Mouse (Mus musculus) embryonic fibroblast, embryonic 13.5 days (primary cell): ENCODE results near the gene Hao2. TPM values are rescaled to one million over a fixed set of nuclear protein-coding genes. Genes with fewer than 3 reads are reported as not detected.

ENCODE experiments used
- H3K27ac ChIP-seq: 2 replicates; pipeline ENCODE4 v1.5.1; 2012; ENCODE audit warnings: low read length, control low read depth, inconsistent platforms; ENCODE audit not compliant: insufficient read depth
- H3K4me1 ChIP-seq: 2 replicates; pipeline ENCODE4 v1.6.1; 2011; ENCODE audit warnings: low read length; ENCODE audit not compliant: control insufficient read depth, insufficient read depth
- H3K4me3 ChIP-seq: 2 replicates; pipeline ENCODE4 v1.5.1; 2011; ENCODE audit warnings: mild to moderate bottlenecking, control low read depth, low read length; ENCODE audit not compliant: insufficient read depth
- CTCF ChIP-seq: IDR thresholded peaks from 2 replicates; pipeline ENCODE4 v1.5.1; 2011; ENCODE audit warnings: mild to moderate bottlenecking, control low read depth, low read length, moderate library complexity, borderline replicate concordance; ENCODE audit not compliant: insufficient read depth
- POLR2A ChIP-seq: IDR thresholded peaks from 2 replicates; pipeline ENCODE4 v1.6.1; 2011; ENCODE audit warnings: low read depth, mild to moderate bottlenecking, control low read depth, low read length, moderate library complexity
- polyA plus RNA-seq: library from polyadenylated mRNA; stranded (reverse); fragments of >200 nt; gene quantifications from 2 replicates; pipeline ENCODE4 v1.2.4, GENCODE M21; 2011; ENCODE audit warnings: low read depth; ENCODE audit not compliant: missing spikeins, insufficient read length

Hao2 gene
- polyA plus RNA-seq, 1 experiment = not detected

GRCm38 (mm10) chr3:98917260-98917659 is 24.2 kb upstream of the Hao2 start:
- TF ChIP-seq POLR2A (no peak), CTCF (no peak)
- H3K4me3 ChIP-seq = no peak overlapping the region

GRCm38 (mm10) chr3:98916856-98917255 is 23.8 kb upstream of the Hao2 start:
- no peak overlapping the region for H3K27ac ChIP-seq
- no peaks in the 10 kb centered on the region for H3K4me1 ChIP-seq
- no peak overlapping the region for H3K4me3 ChIP-seq
- TF ChIP-seq POLR2A (no peak), CTCF (no peak)

More at GRCm38 (mm10) chr3:98917260-98917659, 24.2 kb upstream of the Hao2 start:
- H3K4me1 ChIP-seq = no peaks in the 10 kb centered on the region
- no peak overlapping the region for H3K27ac ChIP-seq

GRCm38 (mm10) chr3:98915659-98916058 is 22.6 kb upstream of the Hao2 start:
- no peaks in the 10 kb centered on the region for H3K4me1 ChIP-seq
- H3K4me3 ChIP-seq = no peak overlapping the region
- H3K27ac ChIP-seq = no peak overlapping the region
- no peak for TF ChIP-seq POLR2A
- peak; percentile 48; the same call in 1 of the 2 replicates for TF ChIP-seq CTCF

GRCm38 (mm10) chr3:98913591-98913990 is 20.6 kb upstream of the Hao2 start:
- Histone ChIP-seq H3K27ac (no peak overlapping the region), H3K4me1 (no peaks in the 10 kb centered on the region), H3K4me3 (no peak overlapping the region)
- TF ChIP-seq CTCF (no peak), POLR2A (no peak)

GRCm38 (mm10) chr3:98897606-98898005 is 4.6 kb upstream of the Hao2 start:
- H3K4me3 ChIP-seq = no peak overlapping the region
- no peak for TF ChIP-seq POLR2A
- no peak for TF ChIP-seq CTCF
- H3K4me1 ChIP-seq = no peaks in the 10 kb centered on the region
- no peak overlapping the region for H3K27ac ChIP-seq

- Histone ChIP-seq H3K4me3 (no peak overlapping the region), H3K4me1 (no peaks in the 10 kb centered on the region), H3K27ac (no peak overlapping the region)
- TF ChIP-seq CTCF (no peak), POLR2A (no peak)
These were observed 2.1 kb upstream of the Hao2 start for GRCm38 (mm10) chr3:98895071-98895601.

- no peak for TF ChIP-seq CTCF
- no peak for TF ChIP-seq POLR2A
- H3K27ac ChIP-seq = no peak overlapping the region
- H3K4me1 ChIP-seq = no peaks in the 10 kb centered on the region
- H3K4me3 ChIP-seq = no peak overlapping the region
These were observed 2.6 kb downstream of the Hao2 start for GRCm38 (mm10) chr3:98890430-98890829.

GRCm38 (mm10) chr3:98888206-98888605 is 4.8 kb downstream of the Hao2 start:
- TF ChIP-seq POLR2A (no peak), CTCF (no peak)
- no peaks in the 10 kb centered on the region for H3K4me1 ChIP-seq
- H3K27ac ChIP-seq = no peak overlapping the region
- H3K4me3 ChIP-seq = no peak overlapping the region

GRCm38 (mm10) chr3:98880831-98881230 is 12.2 kb downstream of the Hao2 start:
- TF ChIP-seq POLR2A (no peak), CTCF (no peak)
- H3K27ac ChIP-seq = no peak overlapping the region
- H3K4me3 ChIP-seq = no peak overlapping the region
- H3K4me1 ChIP-seq = no peaks in the 10 kb centered on the region

- no peak overlapping the region for H3K27ac ChIP-seq
- TF ChIP-seq CTCF (no peak), POLR2A (no peak)
- H3K4me3 ChIP-seq = no peak overlapping the region
- no peaks in the 10 kb centered on the region for H3K4me1 ChIP-seq
These were observed 12.8 kb downstream of the Hao2 start for GRCm38 (mm10) chr3:98880216-98880615.
